Mouse (Mus musculus) ovary, postnatal 10 days (tissue): ENCODE data around the gene Pou2f1.

Experiments used
- DNase-seq: peaks from one replicate; pipeline ENCODE4 v3.0.0; 2022; ENCODE audit warnings: low spot score

The Pou2f1 gene

DNA sequence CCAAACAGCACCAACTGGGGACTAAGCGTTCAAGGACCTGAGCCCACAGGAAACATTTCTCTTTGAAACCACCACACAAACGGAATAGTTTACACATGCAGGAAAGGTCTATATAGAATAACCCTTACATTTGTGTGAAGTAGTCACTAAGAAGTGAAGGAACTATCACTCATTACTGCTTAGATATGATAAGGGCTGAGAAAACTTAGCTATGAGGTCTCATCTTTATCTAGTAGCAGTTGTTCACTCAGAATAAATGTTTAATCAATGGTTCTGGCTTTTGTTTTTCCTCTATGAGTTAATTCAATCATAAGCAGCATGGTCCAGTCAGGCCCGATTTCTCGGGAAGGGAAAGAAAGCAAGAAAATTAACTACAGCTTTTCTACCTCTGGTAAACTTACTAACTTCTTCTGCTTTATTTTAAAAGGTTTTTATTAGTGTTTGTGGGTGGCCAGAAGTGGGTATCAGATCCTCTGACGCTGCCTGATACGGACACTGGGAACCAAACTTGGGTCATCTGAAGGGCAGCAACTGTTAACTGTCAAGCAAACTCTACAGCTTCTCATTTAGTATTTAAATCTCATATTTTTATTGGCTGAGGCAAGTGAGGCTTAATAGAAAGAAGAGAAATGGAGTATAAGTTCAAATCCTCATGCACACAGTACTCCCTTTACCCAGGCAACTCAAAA, 40.7 kb downstream of the Pou2f1 start:
- DNase-seq: no peak

DNA sequence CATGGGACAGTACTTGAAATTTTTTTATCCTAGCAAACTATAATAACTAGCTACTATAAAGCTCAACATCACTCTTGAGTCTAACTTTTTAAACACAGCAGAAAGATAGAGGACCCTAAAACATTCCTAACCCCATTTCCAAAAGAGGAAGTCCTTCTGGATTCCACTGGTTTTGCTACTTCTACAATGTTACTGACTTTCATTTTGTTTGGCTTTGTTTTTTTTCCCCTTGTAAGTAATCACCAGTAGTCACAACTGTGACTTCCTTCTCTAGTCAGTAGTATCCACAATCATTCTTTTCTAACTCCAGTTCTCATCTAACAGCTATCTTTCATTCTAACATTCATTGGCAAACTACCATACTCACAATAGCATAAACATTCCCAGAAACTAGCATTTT, 44.3 kb downstream of the Pou2f1 start:
- no peak for DNase-seq

DNA sequence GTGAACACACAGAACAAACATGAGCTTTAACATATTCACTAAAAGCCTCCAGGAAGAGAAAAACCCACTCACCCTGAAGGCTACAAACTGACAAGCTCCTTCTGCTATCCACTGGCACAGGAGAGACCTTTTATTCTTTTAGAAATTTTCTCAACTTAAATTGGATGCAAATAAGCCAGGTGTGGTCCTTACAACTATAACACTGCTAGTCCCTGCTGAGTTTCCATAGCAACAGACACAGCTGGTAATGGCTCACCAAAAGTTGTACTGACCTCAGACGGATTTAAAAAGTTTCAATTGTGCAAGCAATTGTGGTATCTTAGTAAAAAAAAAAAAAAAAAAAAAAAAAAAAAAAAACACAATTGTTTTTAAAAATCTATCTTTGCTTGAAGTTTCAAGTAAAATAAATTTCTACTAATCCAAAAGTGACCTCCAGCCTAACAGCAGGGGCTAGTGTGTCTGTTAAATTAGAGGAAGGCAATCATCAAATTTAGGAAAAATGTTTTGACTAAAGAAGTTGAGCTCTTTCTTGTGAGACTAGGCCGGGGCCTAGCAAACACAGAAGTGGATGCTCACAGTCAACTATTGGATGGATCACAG, 54.2 kb downstream of the Pou2f1 start:
- no peak for DNase-seq

DNA sequence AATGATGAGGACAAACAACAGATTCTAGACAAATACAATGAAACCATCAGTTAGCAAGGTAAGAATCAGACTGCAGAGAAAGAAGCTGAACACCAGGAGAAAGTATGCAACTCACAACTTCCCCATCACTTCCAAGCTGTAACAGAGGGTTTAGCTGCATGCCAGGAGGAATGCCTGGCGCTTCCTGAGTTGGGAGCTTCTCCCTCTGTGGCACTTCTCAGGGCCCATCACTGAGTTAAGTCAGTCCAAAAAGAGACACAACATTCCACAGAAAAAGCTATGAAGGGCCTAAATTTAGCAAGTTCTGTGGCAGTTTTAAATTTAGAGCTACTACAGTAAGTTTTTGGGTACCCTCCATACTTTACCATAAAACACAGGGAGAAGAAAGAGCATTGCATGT, 59.2 kb downstream of the Pou2f1 start:
- no peak for DNase-seq

DNA sequence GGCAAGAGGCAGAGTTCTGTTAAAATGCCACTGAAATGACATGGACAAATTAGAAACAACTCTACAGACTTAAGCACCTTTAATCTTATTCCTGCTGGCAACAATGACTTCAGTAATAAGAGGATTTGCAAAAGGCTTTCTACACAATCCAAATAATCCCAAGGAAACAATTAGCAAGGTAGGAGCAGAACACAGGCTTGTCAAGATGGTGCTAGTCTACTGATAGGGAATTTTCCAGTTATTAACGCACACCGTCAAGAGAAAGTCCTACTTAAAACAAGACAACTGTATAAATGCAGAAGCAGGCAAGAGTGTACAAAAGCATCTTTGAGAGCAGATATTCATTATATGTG, 67.0 kb downstream of the Pou2f1 start:
- no peak for DNase-seq

DNA sequence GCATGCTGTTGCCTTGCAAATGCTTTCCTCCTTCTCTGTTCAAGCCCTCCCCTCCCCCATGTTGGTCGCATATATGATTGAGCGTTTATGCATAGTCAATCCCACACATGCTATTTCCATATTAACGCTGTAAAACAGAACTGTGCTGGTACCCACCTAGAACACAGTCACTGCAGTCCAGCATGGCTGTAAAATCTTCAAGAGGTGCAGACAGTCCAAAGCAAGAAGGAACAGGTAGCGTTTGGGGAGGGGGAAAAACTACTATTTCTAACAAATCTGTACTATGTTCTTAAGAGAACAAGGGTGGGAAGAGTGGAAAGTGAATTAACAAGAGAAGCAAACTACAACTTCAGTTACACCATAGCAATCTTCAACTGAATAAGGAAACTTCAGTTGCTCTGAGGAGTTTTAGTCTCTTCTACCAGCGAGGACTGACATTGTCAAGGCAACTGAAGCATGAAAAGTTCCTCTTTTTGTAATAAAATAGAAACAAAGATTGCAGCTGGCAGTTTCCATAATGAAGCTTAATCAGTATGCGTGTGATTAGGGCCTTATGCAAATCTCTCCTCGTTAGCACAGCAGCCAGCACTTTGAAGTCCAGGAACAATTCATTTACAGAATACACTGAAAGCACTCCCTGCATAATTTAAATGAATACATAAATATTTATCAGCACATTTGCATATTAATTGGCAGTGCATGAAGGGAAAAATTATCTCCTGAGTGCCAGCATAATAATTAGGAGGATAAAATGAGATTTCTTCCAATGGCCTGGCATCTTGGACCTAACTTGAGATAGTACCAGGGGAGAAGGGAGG, 67.6 kb downstream of the Pou2f1 start:
- no peak for DNase-seq

DNA sequence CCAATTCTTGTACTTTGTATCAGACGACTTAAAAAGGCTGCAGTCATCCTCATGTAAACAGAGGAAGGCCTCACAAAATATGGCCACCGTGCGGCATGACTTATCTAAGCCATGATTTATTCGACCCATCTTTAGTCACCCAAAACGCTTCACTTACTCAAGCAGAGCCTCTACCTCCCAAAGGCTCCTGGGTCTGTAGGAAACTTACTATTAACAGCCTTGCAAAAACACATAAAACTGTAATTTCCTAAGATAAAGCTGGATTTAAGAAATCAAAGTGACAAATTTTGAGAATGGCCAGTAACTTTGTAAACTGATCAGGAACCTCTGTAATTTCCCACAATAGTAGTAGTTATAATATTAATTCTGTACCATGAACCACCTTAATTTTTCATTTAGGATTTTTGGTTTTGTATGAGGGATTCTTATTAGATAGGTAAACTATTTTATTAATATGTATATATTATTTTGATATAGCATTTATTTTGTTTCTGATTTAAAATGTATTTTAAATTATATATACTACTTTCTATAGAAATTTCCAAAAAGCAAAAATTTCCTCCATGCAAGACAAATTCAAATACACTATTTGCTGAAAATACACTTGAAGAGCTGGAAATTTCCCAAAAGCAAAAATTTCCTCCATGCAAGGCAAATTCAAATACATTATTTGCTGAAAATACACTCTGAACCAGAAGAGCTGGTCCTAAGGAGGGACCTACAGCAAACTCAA, 68.4 kb downstream of the Pou2f1 start:
- no peak for DNase-seq

DNA sequence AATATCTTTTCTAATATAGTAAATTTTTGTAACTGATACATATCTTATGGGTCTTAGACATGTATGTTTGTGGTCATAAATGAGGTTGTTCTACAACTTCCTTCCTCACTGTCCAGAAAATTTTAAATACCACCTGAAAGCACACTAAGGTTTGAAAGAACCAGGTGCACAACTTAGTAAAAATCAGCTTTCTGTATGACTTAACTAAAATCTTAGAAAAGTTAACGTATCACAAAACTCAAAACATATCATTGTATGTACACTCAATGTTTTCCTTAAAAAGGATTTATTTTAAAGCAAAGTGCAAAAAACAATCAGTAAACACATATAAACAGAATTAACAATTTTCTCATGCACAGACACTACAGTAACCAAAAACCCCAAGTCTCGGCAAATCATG, 69.6 kb downstream of the Pou2f1 start:
- no peak for DNase-seq

DNA sequence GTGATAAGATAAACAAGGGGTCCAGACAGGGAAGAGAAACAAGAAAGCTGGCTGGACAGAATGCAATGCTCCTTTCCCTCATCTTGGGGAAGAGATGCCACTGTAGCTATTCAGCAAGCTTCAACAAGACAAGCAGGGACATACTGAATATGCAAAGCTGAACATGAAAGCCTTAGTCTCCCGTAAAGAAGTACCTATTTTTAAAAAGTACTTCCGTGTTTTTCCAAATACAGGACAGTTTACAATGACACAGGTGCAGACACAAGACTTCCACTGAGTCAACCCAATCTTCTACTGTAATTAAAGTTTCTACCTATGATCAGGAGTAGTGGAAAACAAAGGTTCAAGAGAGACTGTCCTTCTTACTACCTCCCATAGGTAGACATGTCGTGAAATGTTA, 72.0 kb downstream of the Pou2f1 start:
- DNase-seq: no peak

DNA sequence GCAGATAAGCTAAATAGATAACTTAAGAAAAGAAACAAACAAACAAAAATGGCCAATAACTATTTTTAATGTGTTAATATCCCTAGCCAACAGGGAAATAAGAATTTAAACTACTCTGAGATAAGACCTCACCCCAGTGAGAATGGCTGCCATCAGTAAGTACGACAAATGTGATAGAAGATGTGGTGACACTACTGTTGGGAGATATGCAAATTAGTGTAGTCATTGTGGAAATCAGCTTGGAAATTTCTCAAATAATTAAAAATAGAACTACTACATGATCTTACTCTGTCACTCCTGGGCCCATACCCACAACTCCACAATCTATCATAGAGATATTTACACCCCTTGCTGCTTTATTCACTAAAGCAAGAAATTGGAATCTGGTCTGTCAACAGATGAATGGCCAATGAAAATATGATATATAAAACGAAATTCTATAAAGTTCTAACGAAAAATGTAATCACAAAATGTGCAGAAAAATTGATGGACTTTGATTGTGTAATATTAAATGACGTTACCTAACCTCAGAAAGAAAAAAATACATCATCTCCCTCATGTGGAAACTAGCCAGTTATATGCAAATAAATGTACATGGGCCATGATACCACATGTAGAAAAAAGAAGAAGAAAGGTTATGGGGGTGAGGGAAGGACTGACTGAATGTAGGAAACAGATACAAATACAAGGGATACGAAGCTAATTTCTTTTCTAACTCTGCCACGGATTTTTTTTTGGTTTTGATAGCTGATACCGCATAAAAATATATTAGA, 74.8 kb downstream of the Pou2f1 start:
- DNase-seq: no peak

DNA sequence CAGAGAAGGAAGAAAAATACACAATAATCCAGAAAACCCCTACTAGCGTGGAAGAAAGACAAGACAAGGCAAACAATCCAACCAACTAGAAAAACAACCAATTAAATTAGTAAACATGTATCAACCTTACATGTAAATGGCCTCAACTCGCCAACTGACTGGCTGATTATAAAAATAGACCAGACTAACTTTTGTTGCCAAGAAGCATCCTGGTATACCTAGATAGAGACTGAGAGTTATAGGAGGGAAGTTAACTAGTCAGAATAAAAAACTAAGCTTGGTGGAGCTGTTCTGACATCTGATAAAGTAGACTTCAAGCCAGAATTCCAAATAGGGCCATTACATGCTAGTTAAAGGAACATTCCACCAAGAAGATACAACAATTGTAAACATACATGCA, 77.3 kb downstream of the Pou2f1 start:
- DNase-seq: no peak

DNA sequence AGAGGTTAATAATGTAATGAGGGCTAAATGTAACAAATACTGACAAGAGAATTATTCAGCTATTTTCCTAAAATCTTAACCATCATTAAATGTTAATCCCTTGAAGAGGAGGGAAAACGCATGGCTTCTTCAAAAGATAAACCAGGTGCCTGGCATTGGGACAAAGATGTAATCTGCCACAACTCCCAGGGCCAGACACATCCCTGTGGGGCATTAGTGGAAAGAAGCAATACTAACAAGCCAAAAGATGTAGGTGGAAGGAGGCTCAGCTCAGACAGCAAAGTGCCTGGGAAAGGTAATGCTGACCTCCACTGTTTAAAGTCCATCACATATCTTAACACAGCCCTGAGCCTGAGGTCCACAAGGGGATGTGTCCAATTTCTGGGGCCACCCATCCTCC, 80.0 kb downstream of the Pou2f1 start:
- DNase-seq: no peak

DNA sequence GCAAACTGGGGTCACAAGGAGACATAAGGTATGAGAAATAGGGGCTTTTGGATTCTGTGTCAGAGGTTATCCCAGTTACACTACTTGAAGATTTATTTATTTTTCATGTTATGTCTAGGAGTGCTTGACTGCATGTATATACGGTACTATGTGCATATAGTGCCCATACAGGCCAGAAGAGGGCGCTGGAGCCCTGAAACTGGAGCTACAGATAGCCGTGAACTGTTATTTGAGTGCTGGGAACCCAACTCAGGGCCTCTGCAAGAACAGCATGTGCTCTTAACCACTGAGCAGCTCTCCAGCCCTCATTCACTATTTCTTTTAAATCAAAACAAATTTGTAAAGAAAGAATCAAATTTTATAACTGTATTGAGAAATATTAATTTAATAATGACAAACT, 81.5 kb downstream of the Pou2f1 start:
- no peak for DNase-seq

DNA sequence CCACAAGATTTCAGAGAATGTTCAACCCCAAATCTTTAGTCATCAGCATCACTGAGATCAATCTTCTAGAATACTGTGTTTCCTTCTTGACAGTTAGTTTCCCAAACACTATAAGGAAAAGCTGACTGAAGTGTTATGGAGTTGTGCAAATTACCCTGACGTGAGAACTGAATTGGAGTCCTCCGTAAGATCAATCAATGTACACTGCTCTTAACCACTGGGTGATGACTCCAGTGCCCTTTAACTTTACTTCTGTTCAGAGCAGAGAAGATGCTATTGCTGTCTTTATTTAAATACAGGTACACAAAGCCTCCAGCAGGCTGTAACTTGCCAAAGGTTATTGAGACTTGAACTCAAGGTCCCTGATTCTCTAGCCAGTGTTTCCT, 88.1 kb downstream of the Pou2f1 start:
- DNase-seq: no peak

DNA sequence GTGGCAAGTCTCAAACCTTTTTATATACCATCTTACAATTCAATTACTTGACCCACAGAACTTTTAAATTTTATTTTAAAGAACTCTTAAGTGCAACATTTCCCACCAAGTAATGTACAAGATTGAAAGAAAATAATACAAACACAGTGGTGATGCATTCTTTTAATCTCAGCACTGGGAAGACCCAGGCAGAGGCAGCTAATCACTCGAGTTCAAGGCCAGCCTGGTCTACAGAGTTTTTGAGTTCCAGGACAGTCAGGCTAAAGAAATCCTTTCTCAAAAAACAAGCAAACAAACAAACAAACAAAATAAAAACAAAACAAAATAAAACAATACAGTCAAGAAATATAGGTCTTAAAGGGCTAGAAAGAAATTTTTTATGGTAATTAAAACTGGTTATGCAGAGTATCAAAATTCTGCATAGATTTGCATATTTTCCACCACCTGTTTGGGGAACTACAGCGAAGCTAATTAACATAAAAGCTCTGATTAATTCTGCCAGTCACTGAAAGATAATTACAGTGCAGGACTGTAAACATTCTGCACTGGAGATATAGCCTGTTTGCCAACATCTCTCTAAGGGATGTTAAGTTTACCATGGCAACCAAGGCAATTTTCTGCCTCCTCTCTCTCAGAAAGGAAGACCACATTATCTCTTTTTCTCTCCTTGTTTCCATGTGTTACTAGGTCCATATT, 88.6 kb downstream of the Pou2f1 start:
- no peak for DNase-seq

DNA sequence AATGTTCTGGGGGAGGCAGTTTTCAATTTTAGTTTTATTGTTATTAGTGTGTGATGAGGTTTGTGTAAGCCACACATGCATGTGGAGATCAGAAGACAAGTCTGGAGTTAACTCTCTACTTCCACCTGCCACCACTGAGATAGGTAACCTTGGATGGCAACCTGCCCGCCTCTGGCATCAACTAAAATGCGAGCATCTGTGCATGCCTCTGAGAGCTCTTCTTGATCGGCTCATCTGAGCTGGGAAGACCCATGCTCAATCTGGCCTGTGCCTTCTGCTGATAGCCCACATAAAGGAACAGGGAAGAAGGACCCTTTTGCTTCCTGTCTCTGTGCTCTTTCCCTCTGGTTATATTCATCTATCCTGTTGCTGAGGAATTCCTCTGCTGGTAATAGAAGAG, 93.0 kb downstream of the Pou2f1 start:
- DNase-seq: no peak

DNA sequence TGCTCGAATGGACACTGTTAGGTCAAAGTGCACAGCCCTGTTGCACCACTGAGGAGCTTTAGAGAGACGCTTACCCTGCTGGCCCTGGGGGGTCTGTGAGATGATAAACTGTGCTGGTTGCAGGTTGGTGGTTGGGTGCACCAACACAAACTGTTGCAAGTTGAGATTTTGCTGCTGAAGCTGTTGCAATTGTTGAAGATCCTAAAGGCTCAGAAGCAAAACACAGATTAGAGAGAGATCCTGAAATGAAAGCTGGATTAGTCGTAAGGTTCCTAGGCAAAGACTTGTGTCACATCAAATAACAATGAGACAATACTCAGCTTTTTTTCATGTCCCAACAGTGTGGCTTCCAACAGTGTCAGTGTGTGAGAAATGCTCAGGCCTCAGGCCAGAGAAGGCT, 93.7 kb downstream of the Pou2f1 start:
- no peak for DNase-seq

DNA sequence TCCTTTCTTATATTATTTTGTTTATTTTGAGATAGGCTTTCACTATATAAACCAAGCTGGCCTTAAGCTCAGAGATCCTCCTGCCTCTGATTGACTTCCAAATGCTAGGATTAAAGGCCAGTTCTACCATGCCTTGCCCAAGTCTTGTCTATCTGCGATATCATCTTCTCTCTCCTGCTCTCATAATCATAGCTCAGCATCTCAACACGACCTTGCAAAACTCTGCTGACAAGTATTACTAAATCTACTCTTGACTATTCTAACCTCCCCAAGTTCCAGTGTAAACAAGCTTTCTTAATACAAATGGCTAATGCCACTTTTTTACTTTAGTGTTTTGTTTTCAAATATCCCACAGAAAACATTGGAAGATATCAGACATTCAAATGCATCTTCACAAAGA, 94.3 kb downstream of the Pou2f1 start:
- DNase-seq: no peak

DNA sequence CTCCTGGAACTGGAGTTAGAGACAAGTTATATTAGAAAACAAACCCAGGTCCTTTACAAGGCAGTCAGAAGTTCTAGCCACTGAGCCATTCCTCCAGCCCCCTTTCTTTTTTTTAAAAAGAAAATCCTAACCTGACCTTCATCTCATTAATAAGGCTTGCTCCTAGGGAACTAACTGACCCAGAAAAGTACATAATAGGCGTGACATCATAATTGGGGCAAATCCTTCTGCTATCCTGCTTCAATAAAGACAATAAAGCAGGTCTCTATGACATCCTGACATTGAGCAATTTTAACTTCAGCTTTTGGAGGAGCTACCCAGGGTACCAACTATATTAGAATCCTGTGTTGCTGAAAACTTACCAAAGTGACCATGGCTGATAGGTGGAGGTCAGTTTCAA, 98.9 kb downstream of the Pou2f1 start:
- DNase-seq: no peak

DNA sequence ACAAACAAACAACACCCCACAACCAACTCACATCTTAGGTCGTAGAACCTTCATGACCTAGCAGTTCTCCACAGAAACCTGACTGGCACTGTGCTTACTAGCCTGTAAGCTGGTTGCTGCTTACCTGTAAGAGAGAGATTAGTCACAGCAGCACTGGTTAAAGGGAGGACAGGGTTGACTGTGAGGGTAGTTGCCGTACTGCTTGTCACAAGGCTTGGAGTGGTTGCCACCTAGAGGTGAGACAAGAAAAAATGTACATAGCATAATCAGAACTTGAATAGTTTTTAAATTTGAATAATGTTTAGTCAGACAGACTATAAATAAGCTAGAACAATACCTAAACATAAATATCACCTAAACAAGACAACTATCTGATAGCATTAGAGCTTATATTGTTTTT, 110.8 kb downstream of the Pou2f1 start:
- DNase-seq: no peak

DNA sequence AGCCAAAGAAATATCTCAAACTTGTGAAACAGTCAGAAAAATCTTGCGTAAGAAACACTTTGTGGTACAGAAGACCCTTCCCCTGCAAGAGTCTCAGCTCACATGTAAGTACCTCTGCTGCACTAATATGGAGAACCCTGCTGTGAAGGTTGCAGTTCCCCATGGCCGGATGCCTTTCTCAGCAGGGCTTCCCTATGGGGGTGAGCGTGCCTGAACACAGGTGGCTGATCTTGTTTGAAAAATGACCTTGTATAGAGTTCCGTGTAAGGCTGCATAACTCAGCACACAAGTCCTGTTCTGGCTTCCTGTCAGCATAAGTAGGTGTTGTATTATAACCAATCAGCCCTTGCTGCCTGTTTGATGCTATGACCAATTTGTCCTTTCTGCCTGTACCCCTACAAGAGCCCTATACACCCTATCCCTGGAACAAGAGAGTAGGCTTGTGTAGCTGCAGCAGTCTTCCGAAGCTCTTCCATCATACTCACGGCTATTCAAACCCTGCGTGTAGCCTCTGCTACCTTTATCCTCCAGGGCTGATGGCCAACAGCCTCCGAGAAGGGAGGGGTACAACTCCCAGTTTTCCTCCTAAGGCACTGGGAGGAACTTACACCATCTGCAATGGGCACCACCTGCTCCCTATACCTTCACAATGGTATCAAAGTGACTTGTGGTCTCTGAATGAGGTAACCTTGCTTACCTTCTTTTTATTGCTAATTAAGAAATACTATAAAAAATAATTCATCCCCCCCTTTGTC, 120.2 kb downstream of the Pou2f1 start:
- no peak for DNase-seq
